Mouse (Mus musculus): Measurements from ENCODE around the gene Hspb9.

DNA sequence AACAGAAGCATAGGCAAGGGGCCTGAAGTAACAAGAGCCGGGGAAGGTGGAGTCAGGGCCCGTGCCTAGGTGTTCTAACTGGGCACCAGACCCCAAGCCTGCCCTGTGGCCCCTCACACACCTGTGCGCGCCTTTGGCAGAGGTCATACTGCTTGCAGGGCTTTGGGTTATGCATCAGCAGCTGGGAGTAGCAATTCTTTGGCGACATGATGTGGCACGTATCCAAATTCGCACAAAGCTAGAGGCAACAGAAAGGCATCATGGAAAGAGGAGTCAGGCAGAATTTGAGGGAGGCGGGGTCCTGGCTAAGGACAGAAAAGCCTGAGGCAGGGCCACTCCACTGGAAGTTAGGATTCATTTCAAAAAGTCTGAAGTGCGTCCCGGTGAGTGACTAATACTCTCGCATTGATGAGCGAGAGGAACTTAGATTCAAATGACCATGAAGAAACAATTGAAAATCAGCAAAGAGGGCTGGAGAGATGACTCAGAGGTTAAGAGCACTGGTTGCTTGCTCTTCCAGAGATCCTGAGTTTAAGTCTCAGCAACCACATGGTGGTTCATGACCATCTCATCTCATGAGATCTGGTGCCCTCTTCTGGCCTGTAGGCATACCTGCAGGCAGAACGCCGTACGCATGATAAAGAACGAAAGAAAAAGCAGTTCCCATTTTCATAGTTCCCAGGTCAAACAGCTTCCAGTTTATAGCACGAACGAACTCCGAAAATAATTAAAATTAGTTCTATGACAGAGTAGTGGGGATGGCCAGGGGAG lies 11.4 kb upstream of the Hspb9 start:
- TF ChIP-seq POU5F1 (IDR thresholded peaks at IDR 0.05; ENCODE audit: borderline replicate concordance, low read length) (no peak), CTCF (conservative IDR thresholded peaks at IDR 0.05; ENCODE audit: low read length) (peak; percentile 85)
